Mouse (Mus musculus) ES-E14 (cell line): ENCODE measurements at regions not wholly inside any gene's neighbourhood (a gene's known extent, or its start where the extent isn't known, plus 50 kb on each side); places are given as distances from the start of the nearest gene placed in this dataset.

ENCODE experiments used
- DNase-seq: peaks from one replicate; pipeline ENCODE4 v3.0.0-alpha.2; 2013; ENCODE audit warnings: low read depth, low spot score
- H3K27ac ChIP-seq: 2 replicates; pipeline ENCODE4 v1.5.1; 2012; ENCODE audit warnings: low read depth, mild to moderate bottlenecking, low read length, moderate library complexity, mixed read lengths; ENCODE audit not compliant: poor library complexity, insufficient read depth, severe bottlenecking
- H3K36me3 ChIP-seq: 2 replicates; pipeline ENCODE4 v1.6.1; 2012; ENCODE audit warnings: mild to moderate bottlenecking, low read length, moderate library complexity, mixed read lengths; ENCODE audit not compliant: control insufficient read depth, poor library complexity, insufficient read depth, severe bottlenecking
- H3K4me1 ChIP-seq, 2 experiments: fragments of 150-350 bp in 1 of 2; sonication (generic) in 1 of 2; 2 replicates each; pipeline ENCODE4 v1.6.1; 2012; ENCODE audit warnings: low read length in 2 of 2, mild to moderate bottlenecking in 1 of 2, mixed read lengths in 1 of 2; ENCODE audit not compliant: control insufficient read depth in 2 of 2, insufficient read depth in 2 of 2, poor library complexity in 1 of 2
- H3K4me3 ChIP-seq, 2 experiments: fragments of 150-350 bp in 1 of 2; sonication (generic) in 1 of 2; 2 replicates each; pipeline ENCODE4 v1.5.1; 2012; ENCODE audit warnings: low read length in 2 of 2, low read depth in 1 of 2, mild to moderate bottlenecking in 1 of 2, mixed read lengths in 1 of 2; ENCODE audit not compliant: insufficient read depth in 1 of 2, poor library complexity in 1 of 2, severe bottlenecking in 1 of 2
- H3K9ac ChIP-seq: 2 replicates; pipeline ENCODE4 v1.6.1; 2012; ENCODE audit warnings: low read depth, mild to moderate bottlenecking, low read length, mixed read lengths; ENCODE audit not compliant: poor library complexity, insufficient read depth, severe bottlenecking
- H3K9me3 ChIP-seq: fragments of 150-350 bp; sonication (generic); 2 replicates; pipeline ENCODE4 v1.6.1; 2012; ENCODE audit warnings: low read depth, mild to moderate bottlenecking, low read length; ENCODE audit not compliant: control insufficient read depth, insufficient read depth
- CHD2 ChIP-seq: IDR thresholded peaks from 2 replicates; pipeline ENCODE4 v1.6.1; 2014; ENCODE audit warnings: mild to moderate bottlenecking, low read depth, low read length, inconsistent platforms
- HCFC1 ChIP-seq: IDR thresholded peaks from 2 replicates; pipeline ENCODE4 v1.6.1; 2012; ENCODE audit warnings: low read length, inconsistent platforms, borderline replicate concordance; ENCODE audit not compliant: insufficient read depth
- MAFK ChIP-seq: IDR thresholded peaks from 2 replicates; pipeline ENCODE4 v1.6.1; 2014; ENCODE audit warnings: mild to moderate bottlenecking, low read depth, low read length, inconsistent platforms; ENCODE audit not compliant: insufficient read depth
- ZC3H11A ChIP-seq: IDR thresholded peaks from 2 replicates; pipeline ENCODE4 v1.6.1; 2012; ENCODE audit warnings: low read depth, mild to moderate bottlenecking, inconsistent platforms, low read length, borderline replicate concordance
- ZNF384 ChIP-seq: IDR thresholded peaks from 2 replicates; pipeline ENCODE4 v1.6.1; 2012; ENCODE audit warnings: low read depth, low read length, inconsistent platforms
- in situ Hi-C, 2 experiments: fragments of 600-800 bp; cut with MboI; formaldehyde crosslinking; loops; one replicate each; pipeline ENCODE4 v1.15.1; 2025; ENCODE audit warnings: low sequenced_read_pairs in 2 of 2, inconsistent platforms in 1 of 2; ENCODE audit not compliant: unreplicated experiment in 2 of 2

DNA sequence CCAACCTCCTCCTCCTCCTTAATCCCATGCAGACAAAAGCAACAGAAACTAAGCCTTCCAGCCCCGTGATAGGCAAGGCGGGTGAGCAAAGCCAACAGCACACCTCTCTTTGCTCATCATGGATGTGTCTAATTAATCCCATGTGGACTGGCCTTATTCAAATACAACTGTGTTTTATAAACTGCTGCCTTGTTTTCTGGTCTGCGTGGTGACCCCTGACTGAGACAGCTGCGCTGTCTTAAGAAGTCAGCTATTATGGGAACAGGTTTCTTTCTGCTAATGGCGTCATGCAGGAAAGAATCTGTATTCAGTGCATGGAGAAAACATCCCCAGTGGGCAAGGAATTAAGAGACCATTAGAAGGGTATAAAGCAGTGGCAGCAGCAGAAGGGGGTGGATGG, 161.6 kb upstream of the Kiz start:
- Histone ChIP-seq H3K4me3 (no peak overlapping the region), H3K9ac (no peak overlapping the region), H3K4me1 (no peaks in the 10 kb centered on the region), H3K27ac (no peak overlapping the region), H3K36me3 (no peaks in the 10 kb centered on the region), H3K9me3 (no peaks in the 10 kb centered on the region)
- no peak for DNase-seq
- TF ChIP-seq CHD2 (no peak), ZC3H11A (no peak), ZNF384 (no peak), HCFC1 (no peak), MAFK (no peak)
- in situ Hi-C loops, result no loop called here

GRCm38 (mm10) chr2:146696277-146696676, 159.4 kb upstream of the Kiz start:
- Histone ChIP-seq H3K27ac (no peak overlapping the region), H3K4me1 (no peaks in the 10 kb centered on the region), H3K4me3 (no peak overlapping the region), H3K36me3 (no peaks in the 10 kb centered on the region), H3K9ac (no peak overlapping the region), H3K9me3 (no peaks in the 10 kb centered on the region)
- DNase-seq, result no peak
- in situ Hi-C loops, result no loop called here
- TF ChIP-seq ZC3H11A, result no peak
- TF ChIP-seq CHD2, result no peak
- no peak for TF ChIP-seq MAFK
- TF ChIP-seq ZNF384, result no peak
- TF ChIP-seq HCFC1, result no peak

GRCm38 (mm10) chr2:146696727-146697126, 158.9 kb upstream of the Kiz start:
- Histone ChIP-seq H3K9me3 (no peaks in the 10 kb centered on the region), H3K27ac (no peak overlapping the region), H3K36me3 (no peaks in the 10 kb centered on the region), H3K9ac (no peak overlapping the region), H3K4me1 (no peaks in the 10 kb centered on the region), H3K4me3 (no peak overlapping the region)
- TF ChIP-seq ZNF384, result no peak
- TF ChIP-seq HCFC1, result no peak
- no peak for TF ChIP-seq ZC3H11A
- no peak for TF ChIP-seq MAFK
- TF ChIP-seq CHD2, result no peak
- in situ Hi-C loops, result no loop called here
- DNase-seq, result no peak

DNA sequence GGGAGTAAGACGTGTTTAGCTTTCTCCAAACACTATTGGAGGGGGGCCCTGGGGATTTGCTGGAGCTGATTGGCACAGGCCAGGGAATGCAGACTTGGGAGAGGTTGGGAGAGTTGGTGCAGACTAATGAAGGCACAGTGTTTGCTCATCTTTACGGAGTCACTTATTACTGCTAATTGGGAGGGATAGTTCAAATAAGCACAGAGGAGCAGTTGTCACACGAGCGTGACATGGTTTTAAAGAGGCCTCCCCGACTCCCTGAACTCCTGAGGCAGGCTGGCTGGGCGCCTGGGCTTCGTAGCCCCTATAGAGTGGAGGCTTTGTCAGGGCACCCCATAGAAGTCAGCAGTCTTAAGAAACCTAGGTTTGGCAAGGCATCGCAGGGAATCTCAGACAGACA, 145.0 kb upstream of the Kiz start:
- no peak for TF ChIP-seq CHD2
- TF ChIP-seq ZNF384, result no peak
- no peak for TF ChIP-seq MAFK
- Histone ChIP-seq H3K9me3 (no peaks in the 10 kb centered on the region), H3K4me1 (no peaks in the 10 kb centered on the region), H3K9ac (no peak overlapping the region), H3K4me3 (no peak overlapping the region), H3K36me3 (no peaks in the 10 kb centered on the region), H3K27ac (no peak overlapping the region)
- in situ Hi-C loops, result no loop called here
- no peak for DNase-seq

DNA sequence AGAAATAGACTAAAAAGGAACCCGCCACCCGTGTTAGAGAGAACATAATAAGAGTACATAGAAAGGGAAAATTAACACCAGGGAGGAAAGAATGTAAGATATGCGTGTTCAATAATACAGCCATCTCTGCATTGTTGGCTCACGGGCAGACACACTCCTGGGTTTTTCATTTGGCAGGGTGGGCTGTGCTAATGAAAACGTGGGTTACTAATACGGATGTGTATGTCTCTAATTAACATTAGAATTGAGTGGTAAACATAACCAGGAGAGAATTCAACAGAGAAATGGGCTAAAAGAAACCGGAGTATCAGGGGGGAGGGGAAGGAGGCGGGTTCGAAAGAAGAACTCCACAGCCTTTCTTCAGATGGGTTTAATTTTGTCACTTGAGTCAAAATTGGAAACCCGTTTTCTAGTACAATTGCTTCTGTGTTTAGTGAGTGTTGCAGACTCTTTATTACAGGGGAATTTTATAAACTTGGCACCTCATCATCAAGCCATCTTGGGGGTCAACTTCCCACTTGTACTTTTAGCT, 134.4 kb upstream of the Kiz start:
- Histone ChIP-seq H3K27ac (no peak overlapping the region), H3K9me3 (no peaks in the 10 kb centered on the region), H3K4me3 (no peak overlapping the region), H3K36me3 (no peaks in the 10 kb centered on the region), H3K9ac (no peak overlapping the region), H3K4me1 (no peaks in the 10 kb centered on the region)
- no peak for DNase-seq
- no peak for TF ChIP-seq CHD2
- no peak for TF ChIP-seq ZC3H11A
- no peak for TF ChIP-seq HCFC1
- TF ChIP-seq MAFK, result no peak
- TF ChIP-seq ZNF384, result no peak
- in situ Hi-C loops, result no loop called here
